Mouse (Mus musculus): ENCODE measurements at regions not wholly inside any gene's neighbourhood (a gene's known extent, or its start where the extent isn't known, plus 50 kb on each side); places are given as distances from the start of the nearest gene placed in this dataset.

DNA sequence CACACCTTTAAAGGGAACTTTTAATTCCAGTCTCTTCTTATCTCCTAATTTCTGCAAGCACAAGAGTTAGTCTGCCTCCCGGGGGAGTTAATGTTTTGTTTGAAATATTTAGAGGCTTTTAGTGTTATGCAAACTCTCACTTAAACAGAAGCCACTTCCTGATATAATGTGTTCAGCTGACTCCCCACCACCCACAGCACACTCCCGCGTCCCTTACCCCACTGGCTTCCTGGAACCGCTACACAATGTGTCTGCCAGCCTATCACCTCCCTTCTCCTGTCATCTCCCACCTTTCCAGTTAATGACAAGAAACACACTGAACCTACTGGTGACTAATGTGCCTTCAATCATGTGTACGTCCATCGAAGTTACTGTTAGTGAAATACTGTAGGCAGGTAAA is 276.5 kb downstream of the Rps29 start:
- no peak for DNase-seq (ENCODE audit: low read depth, low spot score)

DNA sequence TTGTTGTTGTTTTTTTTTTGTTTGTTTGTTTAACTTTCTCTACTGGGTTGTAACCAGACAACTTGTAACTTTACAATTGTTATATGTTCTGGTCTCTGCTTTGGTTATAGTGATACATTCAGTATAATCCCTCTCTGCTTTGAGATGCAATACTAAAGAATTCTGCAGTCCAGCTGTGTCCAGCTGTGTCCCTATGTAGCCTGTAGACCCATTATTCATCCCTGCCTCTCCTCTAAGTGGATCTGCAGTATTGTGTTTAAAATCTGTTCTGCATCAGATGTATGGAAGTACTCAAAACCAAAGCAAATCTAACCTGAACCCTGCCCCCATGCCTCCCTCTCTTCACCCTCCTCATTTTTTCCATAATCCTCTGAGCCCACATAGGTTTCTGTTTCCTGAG is 279.6 kb downstream of the Rps29 start:
- DNase-seq (ENCODE audit: low read depth, low spot score): no peak

DNA sequence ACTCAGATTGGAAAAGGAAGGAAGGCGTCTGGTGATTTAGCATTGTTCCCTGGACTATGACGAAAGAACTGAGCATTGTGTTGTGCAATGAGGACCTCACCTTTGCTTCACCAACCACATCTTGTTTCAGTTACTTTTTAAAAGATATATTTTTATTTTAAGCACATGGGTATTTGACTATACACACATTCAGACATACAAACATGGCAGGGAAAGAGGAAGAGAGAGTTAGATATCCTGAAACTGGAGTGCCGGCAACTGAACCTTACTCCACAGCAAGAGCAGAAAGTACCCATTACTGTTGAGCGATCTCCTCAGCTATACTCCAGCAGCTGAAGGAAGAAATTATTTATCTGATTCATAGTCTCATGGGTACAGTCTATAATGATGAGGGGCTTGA is 287.7 kb downstream of the Rps29 start:
- no peak for DNase-seq (ENCODE audit: low read depth, low spot score)

DNA sequence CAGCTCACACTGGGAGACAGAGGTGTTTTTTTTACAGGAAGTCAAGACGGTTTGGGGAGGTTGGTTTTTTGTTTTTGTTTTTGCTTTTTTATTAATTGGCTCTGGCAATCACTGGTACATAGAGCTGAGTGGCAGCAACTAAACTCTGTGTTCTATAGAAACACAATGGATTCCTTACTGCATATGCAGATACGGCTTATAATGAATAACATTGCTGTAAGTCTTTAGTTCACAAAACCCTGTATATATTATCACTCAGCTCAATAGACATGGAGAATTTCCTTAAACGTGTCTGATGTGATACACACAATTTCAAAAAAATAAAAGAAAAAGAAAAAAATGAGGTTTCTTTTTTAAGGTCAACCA is 296.0 kb downstream of the Rps29 start:
- no peak for DNase-seq (ENCODE audit: low read depth, low spot score)

DNA sequence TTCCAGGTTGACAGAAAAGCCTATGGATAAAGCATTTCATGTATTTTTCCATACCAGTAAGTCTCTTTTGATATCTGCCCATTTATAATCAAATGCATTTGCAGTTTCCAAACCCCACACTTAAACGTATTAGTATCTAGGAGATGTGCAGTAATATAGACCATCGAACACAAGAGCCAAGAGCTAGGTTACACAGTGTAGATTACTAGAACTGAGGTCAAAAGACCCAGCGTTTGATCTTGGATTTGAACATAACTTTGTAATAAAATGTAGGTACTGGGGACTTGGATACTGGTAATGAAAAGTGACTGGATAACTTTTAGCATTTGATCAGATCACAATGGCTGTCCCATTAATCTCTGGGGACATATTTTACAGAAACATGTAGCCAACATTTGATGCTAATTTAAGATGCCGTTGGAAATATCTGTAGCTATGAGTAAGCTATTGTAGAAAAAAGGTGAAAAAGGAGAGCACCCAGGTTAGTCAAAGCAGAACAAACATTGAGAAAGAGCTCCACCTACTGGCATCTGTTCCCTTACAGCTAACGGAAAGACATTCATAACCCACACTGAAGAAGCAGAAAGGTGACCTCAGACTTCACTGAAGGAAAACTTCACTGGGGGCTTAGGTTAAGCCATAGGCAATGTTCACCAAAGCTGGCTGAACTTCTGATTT is 296.5 kb downstream of the Rps29 start:
- DNase-seq (ENCODE audit: low read depth, low spot score): peak; percentile 54

DNA sequence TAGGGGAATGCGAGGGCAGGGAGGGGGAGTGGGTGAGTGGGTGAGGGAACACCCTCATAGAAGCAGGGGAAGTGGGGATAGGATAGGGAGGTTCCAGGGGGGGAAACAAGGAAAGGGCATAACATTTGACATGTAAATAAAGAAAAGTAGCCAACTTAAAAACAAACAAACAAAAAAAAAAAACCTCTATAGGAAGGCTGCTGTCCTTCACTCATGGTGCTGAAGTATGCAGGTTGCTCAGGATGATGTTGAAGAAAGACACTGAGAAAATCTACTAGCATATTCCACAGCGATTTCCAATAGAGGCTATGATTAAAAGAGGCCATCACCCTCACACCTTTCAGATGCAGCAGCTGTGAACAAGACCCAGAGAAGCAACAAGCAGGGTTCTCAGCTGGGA is 298.7 kb downstream of the Rps29 start:
- DNase-seq (ENCODE audit: low read depth, low spot score): no peak

DNA sequence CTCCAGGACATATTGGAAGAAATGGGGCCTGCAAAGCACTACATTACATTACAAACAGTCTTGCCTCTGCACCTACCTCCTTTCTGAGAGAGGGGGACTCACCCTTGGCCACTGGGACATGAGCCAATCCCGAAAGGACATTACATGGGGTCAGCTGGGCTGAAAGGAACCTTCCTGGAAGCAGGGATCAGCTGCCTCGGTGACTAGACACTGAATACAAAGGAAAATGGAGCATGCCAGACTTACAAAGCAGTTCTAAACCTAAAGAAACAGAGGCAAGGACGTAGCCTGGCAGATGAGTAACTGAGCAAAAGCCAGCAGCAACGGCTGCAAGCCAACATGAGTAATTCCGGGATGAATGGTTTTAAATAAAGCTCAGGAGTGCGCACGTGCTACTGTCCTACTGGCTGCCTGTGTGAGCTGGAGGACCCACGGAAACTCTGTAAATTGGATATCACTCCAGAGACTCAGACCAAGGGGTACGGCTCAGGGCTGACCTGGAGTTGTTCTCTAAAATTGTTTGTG is 309.3 kb downstream of the Rps29 start:
- no peak for DNase-seq (ENCODE audit: low read depth, low spot score)

DNA sequence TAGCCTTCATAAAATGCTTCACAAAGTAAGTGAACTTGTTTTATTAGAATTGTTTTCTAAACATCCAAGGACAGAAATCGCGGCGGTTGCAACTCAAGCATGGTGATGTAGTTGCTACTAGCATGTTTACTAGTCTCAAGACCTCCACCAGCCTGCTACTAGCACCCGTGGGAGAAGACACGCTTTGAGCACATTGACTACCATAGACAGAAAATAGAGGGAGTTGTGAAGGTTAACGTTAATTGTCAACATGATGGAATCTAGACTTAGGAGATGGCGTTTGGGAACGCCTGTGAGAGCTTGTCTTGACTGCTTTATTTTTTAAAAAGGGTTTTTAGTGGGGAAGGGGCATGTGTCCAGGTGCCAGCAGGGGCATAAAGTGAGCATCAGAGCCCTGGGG is 318.2 kb downstream of the Rps29 start:
- no peak for DNase-seq (ENCODE audit: low read depth, low spot score)

DNA sequence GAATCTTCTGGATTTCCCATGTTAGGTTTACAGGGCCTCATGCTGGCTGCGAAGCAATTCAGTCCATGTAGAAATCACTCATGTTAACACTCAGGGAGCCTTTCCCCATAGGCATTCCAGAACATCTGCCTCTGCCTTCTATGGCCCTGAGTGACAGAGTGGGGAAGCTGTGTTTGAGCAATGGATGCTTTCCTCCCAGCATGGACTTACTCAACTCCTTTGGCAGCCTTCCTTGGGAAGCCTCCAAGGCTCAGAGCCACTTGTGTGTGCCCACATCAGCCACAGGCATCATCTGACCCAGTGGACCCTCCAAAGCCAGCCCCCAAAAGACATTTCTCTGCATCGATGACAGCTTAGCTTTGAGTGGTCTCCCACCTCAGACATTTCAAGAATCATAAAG is 318.8 kb downstream of the Rps29 start:
- no peak for DNase-seq (ENCODE audit: low read depth, low spot score)

DNA sequence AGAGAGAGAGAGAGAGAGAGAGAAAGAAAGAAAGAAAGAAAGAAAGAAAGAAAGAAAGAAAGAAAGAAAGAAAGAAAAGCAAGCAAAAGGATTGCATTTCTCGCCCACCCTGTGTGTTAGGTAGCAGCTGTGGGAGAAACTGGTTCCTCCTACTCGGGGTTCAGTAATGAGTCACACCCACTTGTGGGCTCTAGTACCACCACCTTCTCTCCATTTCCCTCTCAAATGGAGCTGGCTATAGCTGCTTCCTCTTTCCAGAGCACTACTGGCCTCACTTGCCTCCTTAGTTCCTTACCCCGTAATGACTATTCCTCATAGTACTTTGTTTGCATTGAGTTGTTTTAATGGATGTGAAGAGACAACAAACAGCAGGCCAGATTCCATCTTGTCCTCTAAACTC is 323.0 kb downstream of the Rps29 start:
- no peak for DNase-seq (ENCODE audit: low read depth, low spot score)

DNA sequence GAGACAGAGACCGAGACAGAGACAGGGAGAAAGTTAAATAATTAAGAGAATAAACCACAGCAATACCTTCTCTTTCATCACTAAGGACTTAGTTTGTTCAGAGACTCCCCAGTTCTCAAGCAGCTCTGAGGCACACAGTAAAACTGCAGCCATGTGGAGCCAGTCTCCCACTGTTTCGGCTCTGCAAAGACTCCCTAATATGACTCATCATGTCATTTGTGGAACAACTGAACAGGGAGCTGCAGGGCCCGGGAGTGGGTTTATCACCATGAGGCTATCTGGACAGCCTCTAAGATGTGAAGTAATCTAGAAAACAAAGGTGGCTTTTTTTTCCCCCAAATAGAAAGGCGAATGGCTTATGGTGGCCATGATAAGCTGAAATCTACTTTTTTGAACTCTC is 325.1 kb downstream of the Rps29 start:
- DNase-seq (ENCODE audit: low read depth, low spot score): no peak

DNA sequence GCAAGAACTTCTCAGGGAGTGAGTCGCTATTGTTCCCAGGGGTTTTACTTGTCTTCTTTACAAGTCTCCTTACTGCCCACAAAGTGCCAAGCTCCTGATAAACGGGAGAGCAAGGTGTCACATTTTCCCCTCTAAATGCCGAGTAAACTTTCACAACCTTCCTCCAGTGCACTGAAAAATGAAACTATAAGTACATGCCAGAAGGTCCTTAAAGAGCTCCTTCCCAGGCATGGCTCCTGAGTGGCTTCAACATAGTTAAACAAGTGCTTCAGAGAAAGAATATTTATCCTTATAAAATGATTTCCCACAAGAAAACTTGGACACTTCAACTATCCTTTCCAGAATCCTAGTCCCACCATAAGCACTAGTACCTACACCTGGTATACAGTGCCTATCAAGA is 329.6 kb downstream of the Rps29 start:
- no peak for DNase-seq (ENCODE audit: low read depth, low spot score)

DNA sequence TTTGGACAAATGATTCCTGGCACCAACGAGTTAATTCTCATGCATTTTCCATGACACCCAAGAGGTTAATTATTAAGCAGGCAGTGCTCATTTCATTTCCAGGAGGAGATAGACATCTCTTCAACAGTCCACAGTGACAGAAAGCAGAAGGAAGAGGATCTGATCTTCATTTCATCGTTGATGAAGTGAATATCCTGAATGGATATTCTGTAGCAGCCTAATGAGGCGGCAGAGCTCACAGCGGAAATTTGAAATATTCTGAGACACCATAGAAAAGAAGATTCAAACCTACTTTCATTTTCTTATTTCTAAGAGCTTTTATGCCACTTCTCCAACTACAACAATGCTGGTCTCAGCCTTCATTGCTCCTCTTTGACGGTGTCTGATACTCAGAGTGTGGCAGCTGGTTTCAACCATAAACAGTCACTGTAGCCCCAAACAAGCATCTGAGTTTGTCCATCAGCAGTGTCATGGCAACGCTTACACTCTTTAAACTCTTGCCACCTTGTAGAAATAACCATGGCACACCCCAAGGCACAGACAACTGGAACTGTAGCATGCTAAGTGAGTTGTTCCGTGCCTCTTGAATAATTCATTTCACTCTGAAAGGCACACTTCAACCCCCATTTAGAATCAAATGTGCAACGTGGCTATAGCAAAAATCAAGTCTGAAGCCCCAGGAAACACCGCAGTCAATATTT is 331.3 kb downstream of the Rps29 start:
- DNase-seq (ENCODE audit: low read depth, low spot score): peak; percentile 1

DNA sequence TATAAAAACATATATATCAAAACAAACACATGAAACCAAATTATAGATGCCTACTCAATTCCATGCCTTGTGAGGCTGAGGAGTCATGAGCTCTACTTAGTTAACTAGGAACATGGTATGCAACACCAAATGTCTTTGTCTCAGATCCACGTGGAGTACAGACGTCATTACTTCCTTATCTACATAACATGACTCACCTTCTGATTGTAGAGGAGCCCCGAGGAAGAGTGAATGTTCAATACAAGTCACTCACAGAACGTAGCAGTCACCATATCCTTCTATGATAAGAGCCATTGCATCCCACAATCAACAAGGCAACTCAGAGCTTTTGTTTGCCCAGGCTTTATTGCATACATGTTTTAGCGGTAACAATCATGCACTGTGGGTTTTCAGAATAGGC is 364.6 kb downstream of the Rps29 start:
- DNase-seq (ENCODE audit: low read depth, low spot score): no peak

DNA sequence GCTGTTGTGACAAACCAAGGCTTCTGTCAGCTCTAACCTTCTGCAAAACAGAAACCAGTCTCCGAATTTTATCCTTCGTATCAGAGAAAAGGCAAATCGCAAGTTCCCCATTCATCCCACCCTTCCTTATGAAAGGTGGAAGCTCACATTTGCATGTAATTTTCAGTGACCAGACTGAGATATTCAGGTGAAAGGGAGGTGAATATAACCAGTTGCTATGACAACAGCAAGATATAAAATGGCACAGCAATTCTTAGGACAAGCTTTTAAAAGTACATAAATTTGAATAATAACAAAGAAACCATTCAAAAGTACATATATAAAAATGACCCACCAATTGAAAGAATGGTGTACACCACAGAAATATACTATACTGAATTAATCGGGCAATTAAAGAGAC is 375.4 kb downstream of the Rps29 start:
- no peak for DNase-seq (ENCODE audit: low read depth, low spot score)

DNA sequence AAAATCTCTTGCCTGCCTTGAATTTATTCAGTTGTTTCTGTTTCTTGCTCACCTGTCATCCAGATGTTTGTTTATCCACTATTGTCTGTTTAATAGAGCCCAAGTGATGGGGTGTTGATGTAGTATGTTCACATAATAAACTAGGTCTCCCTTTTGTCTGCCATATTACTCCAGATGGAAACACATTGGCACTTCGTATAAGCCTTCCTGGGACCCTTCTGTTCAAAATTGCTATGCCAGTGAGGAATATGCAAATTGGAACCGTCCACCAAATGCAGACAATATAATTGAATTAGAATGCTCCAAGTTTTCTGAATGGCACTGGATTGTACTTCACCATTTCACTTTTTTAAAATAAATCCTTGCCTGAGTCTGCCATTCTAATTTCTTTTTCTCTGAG is 383.5 kb downstream of the Rps29 start:
- DNase-seq (ENCODE audit: low read depth, low spot score): no peak

DNA sequence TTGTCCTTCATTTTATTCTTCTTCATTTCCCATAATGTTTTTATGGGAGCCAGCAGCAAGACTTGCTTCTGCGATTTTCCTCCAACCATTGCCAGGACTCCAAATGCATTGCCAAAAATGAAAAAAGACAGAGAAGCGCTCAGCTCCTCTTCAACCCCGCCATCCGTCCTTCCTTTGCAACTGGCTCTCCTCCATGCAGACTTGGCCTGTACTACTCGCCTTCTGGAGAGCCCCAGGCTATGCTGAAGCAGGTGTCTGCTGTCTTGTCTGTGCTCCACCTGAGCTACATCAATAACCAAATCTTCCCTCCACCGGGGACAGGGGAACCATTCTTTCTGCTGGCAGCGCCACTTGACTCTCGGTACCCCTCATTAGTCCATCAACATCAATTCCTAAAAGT is 384.2 kb downstream of the Rps29 start:
- no peak for DNase-seq (ENCODE audit: low read depth, low spot score)

DNA sequence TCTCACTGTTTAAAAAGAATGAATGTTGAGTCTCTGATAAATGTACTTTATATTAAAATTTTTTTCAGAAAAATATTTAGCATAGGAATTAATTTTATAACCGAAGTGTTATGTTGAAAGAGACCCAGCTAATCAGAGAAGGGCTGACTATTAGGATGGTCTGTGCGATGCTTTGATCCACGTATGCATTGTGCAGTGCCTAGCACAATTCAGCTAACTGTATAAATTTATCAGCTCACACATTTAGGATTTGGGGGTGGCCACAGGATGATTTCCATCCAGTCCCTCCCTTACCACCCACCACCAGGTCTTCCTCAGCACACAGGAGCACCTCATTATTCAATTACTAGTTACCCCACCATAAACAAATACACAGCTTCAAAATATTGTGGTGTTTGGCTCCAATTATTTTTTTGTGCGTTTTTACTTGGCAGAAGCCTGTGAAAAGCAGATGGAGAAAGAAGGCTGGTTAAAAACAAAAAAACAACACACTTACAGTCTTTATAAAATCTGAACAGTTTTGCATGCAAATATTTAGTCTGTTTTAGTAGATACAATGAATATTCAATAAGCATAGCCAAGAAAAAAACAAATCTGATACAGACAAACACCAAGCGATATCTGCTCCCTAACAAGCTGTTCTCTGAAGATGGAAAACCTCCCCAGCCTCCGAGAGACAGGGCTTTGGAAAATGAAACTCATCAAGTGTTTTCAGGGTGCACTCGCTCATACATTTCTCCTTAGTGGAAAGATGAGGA is 400.5 kb downstream of the Rps29 start:
- DNase-seq (ENCODE audit: low read depth, low spot score): no peak

DNA sequence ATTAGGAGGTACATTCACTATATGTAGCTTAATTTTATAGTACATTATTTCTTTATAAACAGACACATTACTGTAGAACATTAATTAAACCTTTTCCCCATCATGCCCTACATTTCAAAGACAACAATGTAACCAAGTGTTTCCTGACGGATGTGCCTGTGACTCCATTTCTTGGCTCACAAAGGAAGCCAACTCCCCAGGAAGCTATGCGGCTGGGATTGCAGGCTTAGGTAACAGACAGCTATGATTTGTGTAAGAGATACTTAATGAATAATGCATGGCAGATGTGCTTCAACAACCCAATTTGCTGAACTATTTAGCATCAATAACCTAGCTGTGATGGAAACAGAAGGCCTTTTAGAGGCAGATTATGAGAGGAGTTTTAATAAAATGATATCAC is 430.1 kb downstream of the Rps29 start:
- peak; percentile 32 for DNase-seq (ENCODE audit: low read depth, low spot score)

DNA sequence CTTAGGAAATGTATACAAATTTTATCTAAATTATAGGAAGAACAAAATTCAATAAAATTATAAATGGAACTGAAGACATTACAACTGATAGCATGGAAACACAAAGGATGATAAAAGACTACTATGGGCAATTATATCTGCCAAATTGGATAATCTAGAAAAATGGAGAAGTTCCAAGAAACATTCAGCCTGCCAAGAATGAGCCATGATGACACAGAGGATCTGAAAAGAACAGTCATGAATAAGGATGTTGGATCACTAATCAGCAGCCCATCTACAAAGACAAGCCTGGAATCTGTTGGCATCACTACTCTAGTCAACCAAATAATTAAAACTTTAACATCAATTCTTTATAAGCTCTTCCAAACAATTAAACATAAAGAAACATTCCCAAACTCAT is 440.0 kb downstream of the Rps29 start:
- no peak for DNase-seq (ENCODE audit: low read depth, low spot score)

DNA sequence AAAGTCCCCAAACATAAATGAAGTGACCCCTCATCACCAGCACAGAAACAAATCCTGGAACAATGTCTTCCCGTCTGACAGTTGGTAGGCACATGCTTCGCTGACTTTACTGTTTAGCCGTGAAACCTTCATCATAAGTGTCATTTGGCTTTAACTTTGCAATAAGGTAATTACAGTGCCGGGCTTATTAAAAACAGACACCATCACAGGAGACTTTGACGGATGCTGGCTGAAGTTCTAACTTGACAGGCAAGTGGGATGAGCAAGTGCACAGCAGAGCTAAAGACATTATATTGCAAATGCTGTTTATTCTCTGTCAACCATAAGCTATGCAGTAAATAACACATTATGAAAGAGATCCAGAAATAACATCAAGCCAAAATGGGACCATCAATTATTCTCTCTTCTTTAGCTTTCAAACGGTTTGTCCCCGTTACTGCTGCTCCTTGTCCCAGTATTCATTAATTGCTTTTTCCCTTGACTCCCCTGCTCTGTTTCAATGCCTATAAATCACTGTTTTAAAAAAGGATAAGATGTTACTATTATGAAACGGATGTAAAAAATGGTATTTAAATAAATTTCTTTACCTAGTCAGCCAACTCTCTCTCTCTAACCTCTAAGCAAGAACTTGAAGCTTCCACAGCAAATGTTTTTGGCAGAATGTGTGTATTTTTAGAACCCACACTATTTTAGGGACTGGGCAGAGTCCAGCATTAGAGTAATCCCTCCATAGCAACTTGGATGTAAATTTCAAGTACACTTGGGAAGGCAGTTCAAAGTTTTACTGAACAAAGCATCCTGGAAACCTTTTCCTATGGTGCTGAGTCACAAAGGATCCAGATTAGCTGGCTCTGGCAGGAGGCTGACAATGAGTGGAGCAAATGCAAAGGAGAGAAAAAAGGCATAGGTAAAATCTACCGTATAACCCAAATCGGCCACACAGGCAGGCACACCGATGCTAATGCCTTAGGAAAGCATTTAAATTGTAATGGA is 464.4 kb downstream of the Rps29 start:
- no peak for DNase-seq (ENCODE audit: low read depth, low spot score)

DNA sequence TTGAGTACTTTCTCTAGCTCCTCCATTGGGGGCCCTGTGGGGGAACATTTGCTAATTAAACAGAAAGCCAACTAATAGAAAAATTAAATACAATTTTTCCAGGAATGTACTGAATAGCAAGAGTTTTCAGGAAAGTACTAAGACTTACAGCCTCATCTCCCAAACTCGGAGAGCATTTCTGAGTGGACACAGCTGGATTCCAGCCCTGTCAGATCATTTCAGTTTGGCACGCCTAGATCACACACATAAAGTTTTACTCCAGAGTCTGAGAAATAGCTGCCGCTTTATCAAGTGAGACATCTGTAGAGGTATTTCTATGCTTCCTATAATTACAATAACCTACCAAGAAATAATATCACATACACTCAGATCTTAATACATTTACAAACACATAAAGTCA is 470.7 kb downstream of the Rps29 start:
- DNase-seq (ENCODE audit: low read depth, low spot score): no peak
